Mouse (Mus musculus): Measurements from ENCODE around the gene Gm17018.

DNA sequence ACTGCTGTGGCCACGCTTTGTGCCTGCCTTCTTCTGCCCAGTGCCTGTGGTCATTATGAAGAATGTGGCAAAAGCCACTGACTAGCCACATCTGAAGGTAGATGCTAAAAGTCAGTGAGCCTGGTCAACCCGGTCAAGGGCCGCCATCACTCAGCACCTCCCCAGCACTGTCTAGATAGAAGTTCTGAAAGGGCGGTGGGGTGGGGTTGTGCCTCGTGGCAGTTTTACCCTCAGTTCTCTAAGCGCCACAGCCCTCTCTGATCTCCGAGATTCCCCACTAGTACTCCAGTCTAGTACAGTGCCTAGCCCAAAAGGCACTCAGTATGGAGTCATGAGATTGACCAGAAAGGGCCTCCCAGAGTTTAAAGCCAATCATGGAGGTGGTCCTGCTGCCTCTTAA lies 33.7 kb downstream of the Gm17018 start:
- TF ChIP-seq POLR2A (IDR thresholded peaks at IDR 0.05; ENCODE audit: insufficient read depth, low read depth, low read length), result no peak
- TF ChIP-seq EP300 (IDR thresholded peaks at IDR 0.05; ENCODE audit: insufficient read depth, low read depth, low read length), result no peak
- TF ChIP-seq CTCF (IDR thresholded peaks at IDR 0.05), result no peak

Measured in heart, adult 2 months (tissue).